Mouse (Mus musculus) urinary bladder, postnatal 10 days (tissue): ENCODE results near the gene Nsmce1.

Source experiments
- DNase-seq: peaks from one replicate; pipeline ENCODE4 v3.0.0; 2022; ENCODE audit warnings: low spot score

Nsmce1 gene

GRCm38 (mm10) chr7:125490947-125491735 is at the start of gene Nsmce1:
Gene Nsmce1 (minus strand): TSS chr7:125491596.
- DNase-seq = peak; percentile 78

GRCm38 (mm10) chr7:125541026-125541425 is 49.6 kb upstream of the Nsmce1 start:
- DNase-seq = no peak

- DNase-seq = no peak
Observed at GRCm38 (mm10) chr7:125539351-125539750, 48.0 kb upstream of the Nsmce1 start.

GRCm38 (mm10) chr7:125527901-125528580 is 36.6 kb upstream of the Nsmce1 start:
- DNase-seq = no peak

GRCm38 (mm10) chr7:125527186-125527585 is 35.8 kb upstream of the Nsmce1 start:
- DNase-seq = no peak

- DNase-seq = no peak
Observed at GRCm38 (mm10) chr7:125523051-125523450, 31.7 kb upstream of the Nsmce1 start.

GRCm38 (mm10) chr7:125519715-125520114 is 28.3 kb upstream of the Nsmce1 start:
- no peak for DNase-seq

GRCm38 (mm10) chr7:125517470-125517869 is 26.1 kb upstream of the Nsmce1 start:
- no peak for DNase-seq

GRCm38 (mm10) chr7:125516723-125517122 is 25.3 kb upstream of the Nsmce1 start:
- DNase-seq = no peak

GRCm38 (mm10) chr7:125515081-125515853 is 23.9 kb upstream of the Nsmce1 start:
- no peak for DNase-seq

- DNase-seq = no peak
Observed at GRCm38 (mm10) chr7:125511852-125512251, 20.5 kb upstream of the Nsmce1 start.

- no peak for DNase-seq
Observed at GRCm38 (mm10) chr7:125511432-125511831, 20.0 kb upstream of the Nsmce1 start.

GRCm38 (mm10) chr7:125507279-125507678 is 15.9 kb upstream of the Nsmce1 start:
- no peak for DNase-seq

- no peak for DNase-seq
Observed at GRCm38 (mm10) chr7:125505568-125505967, 14.2 kb upstream of the Nsmce1 start.

GRCm38 (mm10) chr7:125504618-125505017 is 13.2 kb upstream of the Nsmce1 start:
- no peak for DNase-seq

GRCm38 (mm10) chr7:125503374-125504092 is 12.1 kb upstream of the Nsmce1 start:
- no peak for DNase-seq

GRCm38 (mm10) chr7:125500879-125501278 is 9.5 kb upstream of the Nsmce1 start:
- no peak for DNase-seq

GRCm38 (mm10) chr7:125499927-125500868 is 8.8 kb upstream of the Nsmce1 start:
- DNase-seq = no peak

- DNase-seq = no peak
Observed at GRCm38 (mm10) chr7:125495864-125496440, 4.6 kb upstream of the Nsmce1 start.

GRCm38 (mm10) chr7:125492551-125492950 is 1.2 kb upstream of the Nsmce1 start:
- DNase-seq = no peak
